Mouse (Mus musculus): ENCODE data around the gene Zfr2.

GRCm38 (mm10) chr10:81244595-81244994 lies 11.6 kb downstream of the Zfr2 start:
- TF ChIP-seq CTCF (IDR thresholded peaks at IDR 0.05) = peak; percentile 98
- no peak for TF ChIP-seq EP300 (IDR thresholded peaks at IDR 0.05)

Data from lung, postnatal 0 days (tissue).